Mouse (Mus musculus) embryo, embryonic 11.5 days (tissue): ENCODE data around the gene Nbr1.
"Not testable (repeated sequence)": the region's sequence is repeated elsewhere in the genome, so short reads cannot be mapped to it uniquely, and the experiment has no call there.

Source experiments
- DNase-seq: peaks from one replicate; pipeline ENCODE4 v3.0.0-alpha.2; 2012; ENCODE audit warnings: low read depth, low spot score

Gene Nbr1

GRCm38 (mm10) chr11:101582054-101583035 lies 30.4 kb downstream of the Nbr1 start, which contains the start of gene Tmem106a:
TSS of gene Tmem106a (plus strand) at chr11:101582242.
- DNase-seq: peak; percentile 51

GRCm38 (mm10) chr11:101583205-101583604 lies 31.3 kb downstream of the Nbr1 start:
- DNase-seq: no peak

GRCm38 (mm10) chr11:101585031-101585430 lies 33.1 kb downstream of the Nbr1 start:
- not testable (repeated sequence) for DNase-seq

GRCm38 (mm10) chr11:101585805-101586204 lies 33.9 kb downstream of the Nbr1 start:
- DNase-seq: no peak

- DNase-seq: no peak
Measured at GRCm38 (mm10) chr11:101587676-101588075, 35.7 kb downstream of the Nbr1 start.

- no peak for DNase-seq
Measured at GRCm38 (mm10) chr11:101588868-101589267, 36.9 kb downstream of the Nbr1 start.

- peak; percentile 23 for DNase-seq
Measured at GRCm38 (mm10) chr11:101589444-101589843, 37.5 kb downstream of the Nbr1 start.

GRCm38 (mm10) chr11:101589989-101590624 lies 38.2 kb downstream of the Nbr1 start:
- DNase-seq: no peak

GRCm38 (mm10) chr11:101599156-101599555 lies 47.2 kb downstream of the Nbr1 start, which contains the start of gene Gm11634:
TSS of gene Gm11634 (minus strand) at chr11:101599256.
- no peak for DNase-seq

- DNase-seq: peak; percentile 77
Measured at GRCm38 (mm10) chr11:101602491-101602890, 50.5 kb downstream of the Nbr1 start.

GRCm38 (mm10) chr11:101604116-101604515 lies 52.2 kb downstream of the Nbr1 start:
- no peak for DNase-seq

GRCm38 (mm10) chr11:101604531-101605453 lies 52.8 kb downstream of the Nbr1 start:
- peak; percentile 73 for DNase-seq

GRCm38 (mm10) chr11:101607134-101607533 lies 55.2 kb downstream of the Nbr1 start:
- DNase-seq: not testable (repeated sequence)

GRCm38 (mm10) chr11:101610445-101610844 lies 58.5 kb downstream of the Nbr1 start:
- no peak for DNase-seq

GRCm38 (mm10) chr11:101613596-101613995 lies 61.6 kb downstream of the Nbr1 start:
- DNase-seq: no peak

- DNase-seq: no peak
Measured at GRCm38 (mm10) chr11:101614116-101614515, 62.2 kb downstream of the Nbr1 start.

GRCm38 (mm10) chr11:101615380-101615779 lies 63.4 kb downstream of the Nbr1 start:
- DNase-seq: no peak

- DNase-seq: no peak
Measured at GRCm38 (mm10) chr11:101616104-101616503, 64.2 kb downstream of the Nbr1 start.

- DNase-seq: no peak
Measured at GRCm38 (mm10) chr11:101616948-101617767, 65.2 kb downstream of the Nbr1 start.

GRCm38 (mm10) chr11:101617849-101618248 lies 65.9 kb downstream of the Nbr1 start:
- DNase-seq: peak; percentile 70
